Mouse (Mus musculus) spleen, adult 2 months (tissue): ENCODE measurements around the gene Prkrip1. TPM values are rescaled to one million over a fixed set of nuclear protein-coding genes. Genes with fewer than 3 reads are reported as not detected.

Source experiments
- DNase-seq, 2 experiments: peaks; one replicate each; pipeline versions ENCODE4 v3.0.0 to v3.0.0-alpha.2; 2012 to 2021; ENCODE audit warnings: low spot score in 2 of 2, low read depth in 1 of 2
- H3K27ac ChIP-seq: fragments of 200-500 bp; 2 replicates; pipeline ENCODE4 v1.5.1; 2012; ENCODE audit warnings: low read length, inconsistent platforms; ENCODE audit not compliant: insufficient read depth
- H3K27me3 ChIP-seq: fragments of 200-500 bp; 2 replicates; pipeline ENCODE4 v1.6.1; 2012; ENCODE audit warnings: mild to moderate bottlenecking, moderate library complexity, low read length, inconsistent platforms; ENCODE audit not compliant: control insufficient read depth, insufficient read depth
- H3K36me3 ChIP-seq: fragments of 200-500 bp; 2 replicates; pipeline ENCODE4 v1.6.1; 2012; ENCODE audit warnings: mild to moderate bottlenecking, low read length, inconsistent platforms; ENCODE audit not compliant: control insufficient read depth, insufficient read depth
- H3K4me1 ChIP-seq: fragments of 200-500 bp; 2 replicates; pipeline ENCODE4 v1.6.1; 2011; ENCODE audit warnings: inconsistent platforms; ENCODE audit not compliant: control insufficient read depth, insufficient read depth, insufficient read length
- H3K4me3 ChIP-seq: fragments of 200-500 bp; 2 replicates; pipeline ENCODE4 v1.5.1; 2011; ENCODE audit warnings: mild to moderate bottlenecking, inconsistent platforms; ENCODE audit not compliant: insufficient read depth, insufficient read length; ENCODE audit errors: extremely low read depth
- CTCF ChIP-seq: fragments of 200-500 bp; IDR thresholded peaks from 2 replicates; pipeline ENCODE4 v1.5.1; 2011; ENCODE audit warnings: mild to moderate bottlenecking, inconsistent platforms; ENCODE audit not compliant: insufficient read depth, insufficient read length, insufficient replicate concordance; ENCODE audit errors: extremely low read depth
- POLR2A ChIP-seq: fragments of 200-500 bp; IDR thresholded peaks from 2 replicates; pipeline ENCODE4 v1.6.1; 2011; ENCODE audit warnings: low read depth, low read length, inconsistent platforms
- WGBS: fragments of 180-500 bp; shearing (Covaris S2); methylation state at CpG from one replicate; pipeline ENCODE4 v1.1.7; 2018; 5-methylcytosine and 5-hydroxymethylcytosine counted together
- polyA plus RNA-seq: library from polyadenylated mRNA; depleted of rRNA; stranded (reverse); fragments of >200 nt; gene quantifications from 2 replicates; pipeline ENCODE4 v1.2.3, GENCODE M21; 2012

Gene Prkrip1
- polyA plus RNA-seq, 1 experiment = 7.3 TPM

DNA sequence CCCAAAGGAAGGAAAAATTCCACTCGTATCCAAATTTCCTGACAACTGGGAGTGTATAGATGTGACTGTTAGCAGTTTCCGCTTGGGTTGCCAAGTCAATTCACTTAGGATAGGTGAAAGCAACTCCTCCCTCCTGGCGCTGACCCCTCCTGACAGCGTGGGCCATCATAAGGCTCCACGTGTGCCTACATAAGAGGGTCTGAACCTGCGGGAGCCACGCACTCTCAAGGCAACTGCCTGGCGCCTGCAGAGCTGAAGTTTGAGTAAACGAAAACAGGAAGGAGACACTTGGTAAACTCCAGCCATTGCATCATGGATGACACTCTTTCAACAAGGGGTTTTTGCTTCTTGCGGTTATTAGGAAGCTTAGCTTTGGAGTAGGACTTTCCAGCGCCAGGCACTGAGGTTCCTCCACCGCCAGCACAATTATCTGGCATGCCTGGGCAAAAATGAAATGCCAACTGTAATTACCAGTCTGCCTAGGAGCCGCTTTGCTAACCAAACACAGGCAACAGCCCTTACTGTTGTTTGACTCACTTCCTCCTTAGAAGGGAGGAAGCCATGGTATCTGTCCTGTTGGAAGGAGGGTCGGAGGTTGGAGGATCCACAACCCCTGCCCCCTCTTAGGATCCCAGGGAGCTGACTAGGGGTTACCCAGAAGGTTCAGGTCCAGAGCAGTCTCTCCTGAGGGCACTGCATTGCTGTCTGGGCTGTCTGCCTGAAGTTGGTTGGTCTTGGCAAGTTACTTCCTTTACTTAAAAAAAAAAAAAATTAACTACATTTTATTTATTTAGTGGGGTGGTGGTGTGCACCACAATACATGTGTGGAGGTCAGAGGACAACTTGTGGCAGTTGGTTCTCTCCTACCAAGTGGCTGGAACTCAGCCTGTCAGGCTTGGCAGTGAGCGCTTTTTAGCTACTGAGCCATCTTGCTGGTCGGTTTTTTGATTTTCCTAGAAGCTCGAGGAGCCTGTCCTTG, 27.1 kb downstream of the Prkrip1 start:
- peaks cover 10% of the 10 kb centered on the region for H3K36me3 ChIP-seq
- TF ChIP-seq POLR2A = no peak; the same call in 1 of the 2 replicates
- no peak for TF ChIP-seq CTCF
- H3K4me3 ChIP-seq = peak overlapping the region; percentile 74
- peak overlapping the region; percentile 91 for H3K27ac ChIP-seq
- DNase-seq = peak in 1 of 2 experiments; percentile 25
- 13% methylated on average over 17 of the region's 17 CpGs for WGBS
- peaks cover 24% of the 10 kb centered on the region; the same call in 1 of the 2 replicates for H3K4me1 ChIP-seq
- no peaks in the 10 kb centered on the region for H3K27me3 ChIP-seq

DNA sequence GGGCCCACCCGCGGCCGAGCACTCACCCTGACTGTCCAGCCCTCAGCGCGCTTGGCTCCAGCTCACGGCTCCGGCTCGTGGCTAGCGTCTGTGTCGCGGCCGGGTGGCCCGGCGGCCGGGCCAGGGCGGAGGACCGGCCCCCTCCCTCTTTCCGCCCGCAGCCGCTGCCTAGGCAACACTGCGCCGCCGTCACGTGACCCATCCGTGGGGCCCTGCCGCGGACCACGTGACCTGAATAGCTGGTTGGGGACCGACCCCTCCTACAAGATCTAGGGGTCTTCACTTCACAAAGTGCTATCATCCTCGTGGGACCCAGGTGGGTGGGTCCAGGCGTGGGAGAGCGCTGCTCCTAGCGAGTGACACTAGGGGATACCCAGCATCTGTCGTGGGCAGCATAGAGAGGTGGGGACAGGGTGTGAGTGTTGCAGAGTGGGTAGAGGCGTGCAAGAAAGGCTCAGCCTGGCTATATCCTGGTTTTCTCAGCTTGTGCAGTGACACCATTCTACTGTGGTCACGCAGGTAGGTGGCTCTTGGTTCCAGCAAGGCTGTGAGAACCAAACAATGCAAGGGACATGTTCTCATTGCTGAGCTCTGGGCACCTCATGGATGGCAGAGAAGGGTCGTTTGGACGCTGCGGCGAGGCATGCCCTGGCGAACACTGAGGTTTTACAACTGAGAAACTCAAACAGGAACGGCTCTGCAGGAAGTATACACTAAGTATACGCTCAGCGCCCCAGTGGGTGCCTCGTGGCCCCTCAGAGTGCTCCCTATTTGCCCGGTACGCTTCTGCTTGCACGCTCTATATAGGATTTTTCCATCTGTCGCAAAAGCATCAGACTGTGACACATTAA, 28.0 kb downstream of the Prkrip1 start, which contains the start of gene Orai2:
Gene Orai2, minus strand, starts transcription at position 202 of the 851 bp plus-strand sequence.
- Histone ChIP-seq H3K27ac (peak within 1 kb of the TSS; percentile 95), H3K4me3 (peak within 1 kb of the TSS; percentile 74), H3K4me1 (peaks cover 24% of the 10 kb centered on the region; the same call in 1 of the 2 replicates), H3K27me3 (no peaks in the 10 kb centered on the region), H3K36me3 (peaks cover 12% of the 10 kb centered on the region)
- TF ChIP-seq POLR2A (peak; percentile 10; the same call in 1 of the 2 replicates), CTCF (no peak)
- DNase-seq = peak; percentile 47 to 92
- WGBS = 1% methylated on average over 49 of the region's 49 CpGs

DNA sequence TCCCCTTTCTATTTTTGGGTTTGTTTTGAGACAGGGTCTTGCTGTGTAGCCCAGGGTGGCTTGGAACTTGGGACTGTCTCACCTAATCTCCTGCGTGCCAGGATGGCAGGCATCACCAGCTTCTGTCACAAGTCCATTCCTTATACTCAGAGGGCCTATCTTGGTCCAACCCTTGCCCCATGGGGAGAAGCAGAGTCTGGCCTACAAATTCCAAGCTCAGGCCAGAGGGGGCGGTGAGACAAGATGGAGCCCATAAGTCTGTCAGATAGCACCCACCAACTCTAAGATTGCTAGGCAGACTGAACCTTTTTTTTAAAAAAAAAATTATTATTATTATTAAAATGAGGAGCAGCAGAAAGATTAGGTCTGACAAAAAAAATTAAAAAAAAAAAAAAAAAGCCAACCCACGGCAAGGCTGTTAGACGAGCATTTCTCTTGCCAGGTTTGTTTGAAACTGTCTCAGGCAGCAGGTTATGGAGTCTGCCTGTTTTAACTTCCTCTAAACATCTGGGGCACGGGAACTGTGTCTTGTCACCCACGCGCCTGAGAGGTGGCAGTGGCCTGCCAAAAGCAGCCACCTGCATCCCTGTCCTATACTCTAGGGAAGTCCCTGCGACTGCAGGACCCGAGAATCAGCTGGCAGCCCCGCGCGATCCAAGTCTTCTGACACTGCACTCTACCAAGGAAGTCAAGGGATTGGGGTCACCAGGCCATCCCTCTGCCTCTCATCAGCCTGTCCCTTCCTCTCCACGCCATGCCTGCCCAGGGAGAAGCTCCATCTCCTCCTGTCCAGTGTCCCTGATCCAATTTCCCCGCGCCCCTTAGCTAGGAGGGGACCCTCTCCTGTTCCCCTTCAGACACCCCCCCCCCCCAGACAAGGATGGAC, 28.9 kb downstream of the Prkrip1 start:
- H3K4me3 ChIP-seq = peak overlapping the region; percentile 74
- peak; percentile 50 to 63 for DNase-seq
- H3K36me3 ChIP-seq = peaks cover 17% of the 10 kb centered on the region
- H3K27ac ChIP-seq = peak overlapping the region; percentile 95
- H3K27me3 ChIP-seq = no peaks in the 10 kb centered on the region
- peaks cover 24% of the 10 kb centered on the region; the same call in 1 of the 2 replicates for H3K4me1 ChIP-seq
- TF ChIP-seq POLR2A (no peak), CTCF (no peak)
- 6% methylated on average over 15 of the region's 15 CpGs for WGBS

DNA sequence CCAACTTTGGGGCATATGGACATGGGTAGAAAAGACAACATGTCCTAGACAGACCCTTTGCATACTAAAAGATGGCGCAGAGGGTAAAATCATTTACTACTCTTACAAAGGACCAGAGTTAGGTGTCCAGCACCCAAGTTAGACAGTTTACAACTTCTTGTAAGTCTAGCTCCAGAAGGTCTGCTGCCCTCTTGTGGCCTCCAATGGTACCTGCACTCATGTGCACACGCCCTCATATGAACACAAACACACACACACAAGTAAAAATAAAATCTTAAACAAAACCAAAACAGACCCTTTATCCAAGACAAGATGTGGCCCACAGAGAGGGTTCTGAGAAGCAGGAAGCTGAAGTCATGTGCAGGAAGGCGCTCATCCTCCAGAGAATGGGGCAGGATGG, 30.7 kb downstream of the Prkrip1 start:
- Histone ChIP-seq H3K4me1 (peaks cover 17% of the 10 kb centered on the region; the same call in 1 of the 2 replicates), H3K27ac (no peak overlapping the region)

DNA sequence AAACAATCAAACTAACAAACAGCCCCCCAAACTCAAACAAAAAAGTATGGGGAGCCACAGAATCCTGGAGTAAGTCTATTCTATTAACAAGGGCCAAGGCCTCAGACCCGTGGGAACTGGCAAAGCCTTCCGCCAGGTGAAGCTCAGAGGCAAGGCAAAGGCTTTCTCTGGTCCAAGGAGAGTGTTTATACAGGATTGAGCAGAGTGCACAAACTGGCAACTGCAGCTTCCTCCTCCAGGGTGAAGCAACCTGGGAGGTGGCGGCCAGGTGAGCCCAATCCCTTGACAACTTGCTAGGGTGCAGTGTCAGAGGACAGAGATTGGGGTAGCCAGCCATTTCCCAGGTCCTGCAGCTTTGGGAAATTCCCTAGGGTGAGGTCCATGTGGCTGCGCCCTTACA, 31.5 kb downstream of the Prkrip1 start:
- H3K4me1 ChIP-seq = peaks cover 17% of the 10 kb centered on the region; the same call in 1 of the 2 replicates
- WGBS = 94% methylated on average over 4 of the region's 4 CpGs
- peaks cover 28% of the 10 kb centered on the region for H3K36me3 ChIP-seq
- H3K27ac ChIP-seq = no peak overlapping the region
- no peak overlapping the region for H3K4me3 ChIP-seq
- TF ChIP-seq POLR2A (no peak), CTCF (no peak)
- DNase-seq = no peak
- H3K27me3 ChIP-seq = no peaks in the 10 kb centered on the region

More for the DNA sequence above, 30.7 kb downstream of the Prkrip1 start:
- H3K36me3 ChIP-seq = peaks cover 24% of the 10 kb centered on the region
- 95% methylated on average over 3 of the region's 3 CpGs for WGBS
- no peak overlapping the region for H3K4me3 ChIP-seq
- no peaks in the 10 kb centered on the region for H3K27me3 ChIP-seq
- TF ChIP-seq CTCF = no peak
- TF ChIP-seq POLR2A = no peak
- no peak for DNase-seq
